ENCODE assay signal across 13 mouse cellular contexts in the genomic region with DNA sequence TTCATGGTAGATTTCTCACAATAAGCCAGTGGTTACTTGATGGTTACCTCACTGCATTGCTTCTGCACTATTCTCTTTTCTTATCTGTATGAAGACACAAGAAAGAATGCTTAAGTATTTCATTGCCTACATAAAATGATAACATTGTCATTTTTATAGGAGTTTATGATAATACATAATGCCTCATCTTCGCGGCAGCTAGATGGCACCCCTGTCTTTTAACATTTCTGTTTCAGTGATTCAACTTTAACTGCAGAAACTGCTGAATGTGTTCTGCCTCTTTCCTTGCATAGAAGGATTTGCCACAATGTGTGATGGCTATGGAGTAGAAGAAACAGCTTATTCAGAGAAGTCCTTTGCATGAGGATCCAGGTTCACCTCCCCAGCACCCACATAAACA.
DNase-seq lines count a peak whose midpoint lies in the region; ATAC-seq and TF ChIP-seq lines count a peak whose summit lies in the region.
"Had no signal": no experiment of that assay in that cellular context is flagged by ENCODE, and none has a peak within 500 bp of the region (broad histone marks: within the 10 kb centered on the region; RNA-seq: fewer than 3 reads in every experiment).

No protein-coding gene starts in this region.

- H3K4me2 ChIP-seq in forebrain, postnatal 0 days (ENCODE audit: low read depth) = no peak overlapping the region
- H3K4me2 ChIP-seq in forebrain, embryonic 15.5 days (replicated peaks) = no peak overlapping the region
- H3K4me2 ChIP-seq in stomach, postnatal 0 days (replicated peaks; ENCODE audit: low read depth) = no peak overlapping the region
- H3K4me2 ChIP-seq in liver, embryonic 11.5 days = no peak overlapping the region
- H3K4me2 ChIP-seq: heart, embryonic 11.5 days; limb, embryonic 13.5 days had no signal

- no peaks in the 10 kb centered on the region for H3K27me3 ChIP-seq in forebrain, postnatal 0 days (ENCODE audit: insufficient read depth, low read length)
- no peaks in the 10 kb centered on the region for H3K27me3 ChIP-seq in forebrain, embryonic 15.5 days
- no peaks in the 10 kb centered on the region for H3K27me3 ChIP-seq in stomach, postnatal 0 days (ENCODE audit: control insufficient read depth, insufficient read depth, low read length)
- H3K27me3 ChIP-seq in liver, embryonic 11.5 days (replicated peaks; ENCODE audit: control insufficient read depth, insufficient read depth, low read length) = no peaks in the 10 kb centered on the region

- ATAC-seq in forebrain, postnatal 0 days = no peak
- ATAC-seq in forebrain, embryonic 15.5 days (replicated peaks) = no peak
- no peak for ATAC-seq in stomach, postnatal 0 days (ENCODE audit: low FRiP score, low TSS enrichment)
- ATAC-seq in liver, embryonic 11.5 days (replicated peaks; ENCODE audit: low FRiP score) = no peak
- ATAC-seq: hindbrain, embryonic 16.5 days had no signal

- no peaks in the 10 kb centered on the region for H3K9me3 ChIP-seq in forebrain, postnatal 0 days (ENCODE audit: low read length)
- H3K9me3 ChIP-seq in forebrain, embryonic 15.5 days = no peaks in the 10 kb centered on the region
- H3K9me3 ChIP-seq in stomach, postnatal 0 days (ENCODE audit: control insufficient read depth, low read length) = no peaks in the 10 kb centered on the region
- no peaks in the 10 kb centered on the region for H3K9me3 ChIP-seq in liver, embryonic 11.5 days (ENCODE audit: control insufficient read depth, low read length)
- H3K9me3 ChIP-seq: limb, embryonic 13.5 days had no signal

- intact Hi-C loops in left cerebral cortex, adult 2 months (cut with DNase I) = loop anchor here (5.0 kb wide), 1 partner anchor 471 kb away; no protein-coding TSS in a partner anchor

- 92% methylated on average over 2 of the region's 2 CpGs for WGBS in forebrain, postnatal 0 days
- WGBS in forebrain, embryonic 15.5 days = 95% methylated on average over 2 of the region's 2 CpGs
- WGBS in stomach, postnatal 0 days = 92% methylated on average over 2 of the region's 2 CpGs
- 88% methylated on average over 2 of the region's 2 CpGs for WGBS in liver, embryonic 11.5 days

- no peaks in the 10 kb centered on the region for H3K4me1 ChIP-seq in forebrain, postnatal 0 days (ENCODE audit: insufficient read depth)
- H3K4me1 ChIP-seq in forebrain, embryonic 15.5 days = no peaks in the 10 kb centered on the region
- H3K4me1 ChIP-seq in stomach, postnatal 0 days (replicated peaks; ENCODE audit: control insufficient read depth, insufficient read depth) = no peaks in the 10 kb centered on the region
- no peaks in the 10 kb centered on the region for H3K4me1 ChIP-seq in liver, embryonic 11.5 days (replicated peaks; ENCODE audit: control insufficient read depth, insufficient read depth, low read length)
- H3K4me1 ChIP-seq: limb, embryonic 13.5 days had no signal

- TF ChIP-seq EP300 in stomach, postnatal 0 days (optimal IDR thresholded peaks at IDR 0.05) = no peak

- no peak overlapping the region for H3K4me3 ChIP-seq in forebrain, postnatal 0 days (ENCODE audit: low read depth, low read length)
- H3K4me3 ChIP-seq in forebrain, embryonic 15.5 days = no peak overlapping the region
- H3K4me3 ChIP-seq in left cerebral cortex, adult 2 months = no peak overlapping the region
- no peak overlapping the region for H3K4me3 ChIP-seq in stomach, postnatal 0 days (ENCODE audit: low read depth, low read length)
- no peak overlapping the region for H3K4me3 ChIP-seq in liver, embryonic 11.5 days (ENCODE audit: low read depth, low read length)
- H3K4me3 ChIP-seq: limb, embryonic 13.5 days had no signal

- peak; percentile 27 for DNase-seq in forebrain, postnatal 0 days
- DNase-seq in left cerebral cortex, adult 2 months (ENCODE audit: extremely low spot score in 1 of 2, low spot score in 2 of 2) = no peak
- DNase-seq in left cerebral cortex, adult 18-20 months (ENCODE audit: low spot score in 2 of 2) = no peak
- DNase-seq in right cerebral cortex, postnatal 10 days (ENCODE audit: low spot score in 2 of 2) = peak; percentile 28 to 34
- DNase-seq in right cerebral cortex, postnatal 25 days = no peak
- DNase-seq in stomach, postnatal 0 days (ENCODE audit: low spot score) = no peak
- DNase-seq in liver, embryonic 11.5 days (ENCODE audit: low spot score) = no peak
- DNase-seq: cerebellum, adult 11 months; gastrocnemius, postnatal 25 days had no signal

- peak; percentile 42 for TF ChIP-seq CTCF in forebrain, postnatal 0 days (IDR thresholded peaks at IDR 0.05; ENCODE audit: low read depth)
- TF ChIP-seq CTCF in left cerebral cortex, adult 2 months (IDR thresholded peaks at IDR 0.05) = peak; percentile 49
- TF ChIP-seq CTCF in stomach, postnatal 0 days (IDR thresholded peaks at IDR 0.05; ENCODE audit: low read depth) = peak; percentile 38

- H3K36me3 ChIP-seq in forebrain, postnatal 0 days (ENCODE audit: insufficient read depth) = no peaks in the 10 kb centered on the region
- no peaks in the 10 kb centered on the region for H3K36me3 ChIP-seq in forebrain, embryonic 15.5 days
- H3K36me3 ChIP-seq in stomach, postnatal 0 days (ENCODE audit: control insufficient read depth, insufficient read depth, low read length) = no peaks in the 10 kb centered on the region
- H3K36me3 ChIP-seq in liver, embryonic 11.5 days (ENCODE audit: control insufficient read depth, insufficient read depth, low read length) = no peaks in the 10 kb centered on the region
- H3K36me3 ChIP-seq: limb, embryonic 13.5 days had no signal

- H3K9ac ChIP-seq in forebrain, postnatal 0 days = no peak overlapping the region
- no peak overlapping the region for H3K9ac ChIP-seq in forebrain, embryonic 15.5 days (replicated peaks)
- no peak overlapping the region for H3K9ac ChIP-seq in stomach, postnatal 0 days (ENCODE audit: low read length)
- no peak overlapping the region for H3K9ac ChIP-seq in liver, embryonic 11.5 days (ENCODE audit: low read depth, low read length)
- H3K9ac ChIP-seq: limb, embryonic 13.5 days had no signal

- H3K27ac ChIP-seq in forebrain, postnatal 0 days (ENCODE audit: low read depth, low read length) = no peak overlapping the region
- H3K27ac ChIP-seq in forebrain, embryonic 15.5 days (replicated peaks) = no peak overlapping the region
- no peak overlapping the region for H3K27ac ChIP-seq in left cerebral cortex, adult 2 months
- H3K27ac ChIP-seq in stomach, postnatal 0 days (replicated peaks) = no peak overlapping the region
- H3K27ac ChIP-seq in liver, embryonic 11.5 days (ENCODE audit: low read depth, low read length) = no peak overlapping the region
- H3K27ac ChIP-seq: limb, embryonic 13.5 days had no signal

Comparison
In these comparisons a context has a peak if more than half of its experiments do, and no peak if none do; other contexts are left out.
1. DNase-seq: peak in forebrain, postnatal 0 days (single experiment) and right cerebral cortex, postnatal 10 days (2 of 2); none in left cerebral cortex, adult 2 months (0 of 2), left cerebral cortex, adult 18-20 months (0 of 2), right cerebral cortex, postnatal 25 days (single experiment), stomach, postnatal 0 days (single experiment) and liver, embryonic 11.5 days (single experiment).
2. Peak in every context shown above with its lines, with median percentiles within 50 percentile points of each other: CTCF ChIP-seq.